Mouse (Mus musculus): ENCODE measurements at regions not wholly inside any gene's neighbourhood (a gene's known extent, or its start where the extent isn't known, plus 50 kb on each side); places are given as distances from the start of the nearest gene placed in this dataset.
"Not testable (repeated sequence)": the region's sequence is repeated elsewhere in the genome, so short reads cannot be mapped to it uniquely, and the experiment has no call there.

- Histone ChIP-seq H3K4me2 (ENCODE audit: low read depth) (peak overlapping the region; percentile 18), H3K27me3 (ENCODE audit: control insufficient read depth, insufficient read depth, insufficient read length) (no peaks in the 10 kb centered on the region), H3K79me2 (ENCODE audit: control insufficient read depth, insufficient read depth) (no peaks in the 10 kb centered on the region), H3K4me3 (no peak overlapping the region), H3K36me3 (ENCODE audit: control insufficient read depth, insufficient read depth) (no peaks in the 10 kb centered on the region), H3ac (ENCODE audit: control insufficient read depth, insufficient read length) (no peak overlapping the region)
- TF ChIP-seq E2F4 (IDR thresholded peaks at IDR 0.05; ENCODE audit: insufficient read depth) (no peak), MAX (IDR thresholded peaks at IDR 0.05; ENCODE audit: low read depth) (no peak), TCF12 (IDR thresholded peaks at IDR 0.05; ENCODE audit: insufficient read depth, poor library complexity, severe bottlenecking) (no peak), TCF3 (IDR thresholded peaks at IDR 0.05; ENCODE audit: insufficient read length, low read depth) (no peak), SRF (IDR thresholded peaks at IDR 0.05; ENCODE audit: control insufficient read depth, insufficient read length, low read depth) (no peak), MYOD1 (IDR thresholded peaks at IDR 0.05; ENCODE audit: control insufficient read depth in 1 of 3, insufficient read length in 2 of 3, low read depth in 2 of 3) (no peak), USF1 (IDR thresholded peaks at IDR 0.05; ENCODE audit: low read depth) (no peak), POLR2A (IDR thresholded peaks at IDR 0.05; ENCODE audit: insufficient read length, low read depth) (no peak), CEBPB (IDR thresholded peaks at IDR 0.05; ENCODE audit: insufficient read depth, poor library complexity, severe bottlenecking) (no peak), REST (IDR thresholded peaks at IDR 0.05; ENCODE audit: insufficient read depth, insufficient read length) (no peak), MYOG (IDR thresholded peaks at IDR 0.05; ENCODE audit: control insufficient read depth in 1 of 3, insufficient read depth in 1 of 3, insufficient read length in 2 of 3, low read depth in 2 of 3) (no peak), POLR2AphosphoS2 (IDR thresholded peaks at IDR 0.05; ENCODE audit: insufficient read length, low read depth) (no peak)
Observed at GRCm38 (mm10) chr10:53462449-53463308, 82.9 kb upstream of the Cep85l start.

GRCm38 (mm10) chr10:53461070-53461781 lies 81.5 kb upstream of the Cep85l start:
- Histone ChIP-seq H3K27me3 (ENCODE audit: control insufficient read depth, insufficient read depth, insufficient read length) (no peaks in the 10 kb centered on the region), H3K36me3 (ENCODE audit: control insufficient read depth, insufficient read depth) (no peaks in the 10 kb centered on the region), H3K79me2 (ENCODE audit: control insufficient read depth, insufficient read depth) (no peaks in the 10 kb centered on the region), H3K4me2 (ENCODE audit: low read depth) (no peak overlapping the region), H3ac (ENCODE audit: control insufficient read depth, insufficient read length) (no peak overlapping the region), H3K4me3 (no peak overlapping the region)
- TF ChIP-seq POLR2AphosphoS2 (IDR thresholded peaks at IDR 0.05; ENCODE audit: insufficient read length, low read depth), result no peak
- TF ChIP-seq E2F4 (IDR thresholded peaks at IDR 0.05; ENCODE audit: insufficient read depth), result no peak
- no peak for TF ChIP-seq SRF (IDR thresholded peaks at IDR 0.05; ENCODE audit: control insufficient read depth, insufficient read length, low read depth)
- no peak for TF ChIP-seq CEBPB (IDR thresholded peaks at IDR 0.05; ENCODE audit: insufficient read depth, poor library complexity, severe bottlenecking)
- no peak for TF ChIP-seq REST (IDR thresholded peaks at IDR 0.05; ENCODE audit: insufficient read depth, insufficient read length)
- no peak for TF ChIP-seq MAX (IDR thresholded peaks at IDR 0.05; ENCODE audit: low read depth)
- no peak for TF ChIP-seq MYOG (IDR thresholded peaks at IDR 0.05; ENCODE audit: control insufficient read depth in 1 of 3, insufficient read depth in 1 of 3, insufficient read length in 2 of 3, low read depth in 2 of 3)
- no peak for TF ChIP-seq POLR2A (IDR thresholded peaks at IDR 0.05; ENCODE audit: insufficient read length, low read depth)
- no peak for TF ChIP-seq USF1 (IDR thresholded peaks at IDR 0.05; ENCODE audit: low read depth)
- no peak for TF ChIP-seq TCF3 (IDR thresholded peaks at IDR 0.05; ENCODE audit: insufficient read length, low read depth)

GRCm38 (mm10) chr10:53459706-53460105 lies 80.0 kb upstream of the Cep85l start:
- not testable (repeated sequence) for H3K79me2 ChIP-seq (ENCODE audit: control insufficient read depth, insufficient read depth); H3K4me2 ChIP-seq (ENCODE audit: low read depth); H3K36me3 ChIP-seq (ENCODE audit: control insufficient read depth, insufficient read depth); H3K4me3 ChIP-seq; H3K27me3 ChIP-seq (ENCODE audit: control insufficient read depth, insufficient read depth, insufficient read length); H3ac ChIP-seq (ENCODE audit: control insufficient read depth, insufficient read length)

- TF ChIP-seq POLR2AphosphoS2 (IDR thresholded peaks at IDR 0.05; ENCODE audit: insufficient read length, low read depth) (no peak), TCF12 (IDR thresholded peaks at IDR 0.05; ENCODE audit: insufficient read depth, poor library complexity, severe bottlenecking) (no peak), POLR2A (IDR thresholded peaks at IDR 0.05; ENCODE audit: insufficient read length, low read depth) (no peak), USF1 (IDR thresholded peaks at IDR 0.05; ENCODE audit: low read depth) (no peak), MAX (IDR thresholded peaks at IDR 0.05; ENCODE audit: low read depth) (no peak), SRF (IDR thresholded peaks at IDR 0.05; ENCODE audit: control insufficient read depth, insufficient read length, low read depth) (no peak), MYOD1 (IDR thresholded peaks at IDR 0.05; ENCODE audit: control insufficient read depth in 1 of 3, insufficient read length in 2 of 3, low read depth in 2 of 3) (no peak), MYOG (IDR thresholded peaks at IDR 0.05; ENCODE audit: control insufficient read depth in 1 of 3, insufficient read depth in 1 of 3, insufficient read length in 2 of 3, low read depth in 2 of 3) (no peak), REST (IDR thresholded peaks at IDR 0.05; ENCODE audit: insufficient read depth, insufficient read length) (no peak)
- H3K79me2 ChIP-seq (ENCODE audit: control insufficient read depth, insufficient read depth), result no peaks in the 10 kb centered on the region
Observed at GRCm38 (mm10) chr10:53456027-53456713, 76.4 kb upstream of the Cep85l start.

More at GRCm38 (mm10) chr10:53456027-53456713, 76.4 kb upstream of the Cep85l start:
- Histone ChIP-seq H3ac (ENCODE audit: control insufficient read depth, insufficient read length) (no peak overlapping the region), H3K4me2 (ENCODE audit: low read depth) (no peak overlapping the region), H3K4me3 (no peak overlapping the region), H3K27me3 (ENCODE audit: control insufficient read depth, insufficient read depth, insufficient read length) (no peaks in the 10 kb centered on the region), H3K36me3 (ENCODE audit: control insufficient read depth, insufficient read depth) (no peaks in the 10 kb centered on the region)

All from myocyte (in vitro differentiated cells).